In the genomic region with DNA sequence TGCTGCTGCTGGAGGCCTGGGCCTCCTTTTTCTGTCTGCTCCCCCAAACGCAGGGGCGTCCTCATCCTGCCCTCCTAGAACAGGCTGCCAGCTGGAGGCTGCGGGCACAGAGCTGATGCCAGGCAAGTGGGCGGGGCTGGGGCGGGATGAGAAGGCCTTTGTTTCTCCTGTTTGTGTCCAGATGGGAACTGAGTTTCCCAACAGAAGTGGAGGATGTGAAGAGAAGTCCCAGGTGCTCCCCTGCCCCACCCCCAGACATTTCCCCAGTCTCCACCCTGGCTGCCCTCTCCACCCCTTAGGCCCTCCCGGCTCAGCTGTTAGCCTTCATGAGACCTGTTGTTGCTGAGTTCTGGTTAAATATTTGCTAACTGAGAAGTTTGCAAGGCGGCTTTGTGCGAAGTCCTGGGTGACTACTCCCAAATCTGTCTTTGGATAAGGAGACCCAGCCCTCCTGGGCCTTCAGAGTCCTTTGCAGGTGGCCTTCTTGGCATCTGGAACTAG, we compare ENCODE assay signal across 8 mouse cellular contexts. TPM values are rescaled to one million over a fixed set of nuclear protein-coding genes. Genes with fewer than 3 reads are reported as not detected.
DNase-seq lines count a peak whose midpoint lies in the region; ATAC-seq lines count a peak whose summit lies in the region.

No protein-coding gene starts in this region.

- no peak overlapping the region for H3K4me2 ChIP-seq in hindbrain, embryonic 11.5 days (replicated peaks; ENCODE audit: low read depth, low read length)
- H3K4me2 ChIP-seq in neural tube, embryonic 13.5 days: no peak overlapping the region

- no peak for ATAC-seq in hindbrain, embryonic 11.5 days (ENCODE audit: low FRiP score)
- ATAC-seq in neural tube, embryonic 13.5 days (ENCODE audit: low read depth): no peak
- ATAC-seq in inflammation-experienced regulatory T-cells, adult 6 months: no peak

- peak overlapping the region; percentile 64 for H3K27ac ChIP-seq in hindbrain, embryonic 10.5 days
- no peak overlapping the region; the same call in 1 of the 2 replicates for H3K27ac ChIP-seq in hindbrain, embryonic 11.5 days (ENCODE audit: low read depth, low read length)
- peak overlapping the region; percentile 69 for H3K27ac ChIP-seq in neural tube, embryonic 13.5 days (replicated peaks)

- intact Hi-C loops in left cerebral cortex, postnatal 14 days (cut with DNase I): no loop called here

- no peaks in the 10 kb centered on the region for H3K9me3 ChIP-seq in hindbrain, embryonic 10.5 days
- H3K9me3 ChIP-seq in hindbrain, embryonic 11.5 days (ENCODE audit: control insufficient read depth, low read length): no peaks in the 10 kb centered on the region
- no peaks in the 10 kb centered on the region for H3K9me3 ChIP-seq in neural tube, embryonic 13.5 days

- DNase-seq in hindbrain, embryonic 10.5 days (ENCODE audit: low spot score): no peak
- DNase-seq in hindbrain, embryonic 11.5 days (ENCODE audit: low spot score): no peak
- peak; percentile 79 for DNase-seq in fibroblast of lung, adult 2 months (ENCODE audit: low read depth)
- DNase-seq in kidney, postnatal 25 days: peak; percentile 55 to 83
- DNase-seq in left cerebral cortex, adult 11 months (ENCODE audit: low spot score): no peak
- DNase-seq in left cerebral cortex, postnatal 14 days (ENCODE audit: low spot score in 2 of 2): no peak

- peaks cover 45% of the 10 kb centered on the region for H3K4me1 ChIP-seq in hindbrain, embryonic 10.5 days (replicated peaks)
- H3K4me1 ChIP-seq in hindbrain, embryonic 11.5 days (replicated peaks; ENCODE audit: control insufficient read depth, insufficient read depth, low read length): peaks cover 9% of the 10 kb centered on the region; the same call in 1 of the 2 replicates
- peaks cover 43% of the 10 kb centered on the region for H3K4me1 ChIP-seq in neural tube, embryonic 13.5 days (replicated peaks)

- no peak overlapping the region for H3K9ac ChIP-seq in hindbrain, embryonic 11.5 days (ENCODE audit: low read depth, low read length)
- H3K9ac ChIP-seq in neural tube, embryonic 13.5 days: 0 out of 2 replicates have a peak overlapping the region, but pooled peaks have one; percentile 23

- no peak overlapping the region for H3K4me3 ChIP-seq in hindbrain, embryonic 10.5 days
- no peak overlapping the region for H3K4me3 ChIP-seq in hindbrain, embryonic 11.5 days (ENCODE audit: low read depth, low read length)
- H3K4me3 ChIP-seq in neural tube, embryonic 13.5 days: no peak overlapping the region

- H3K36me3 ChIP-seq in hindbrain, embryonic 10.5 days: peaks cover 20% of the 10 kb centered on the region
- no peaks in the 10 kb centered on the region for H3K36me3 ChIP-seq in hindbrain, embryonic 11.5 days (ENCODE audit: control insufficient read depth, insufficient read depth, low read length)
- 0 out of 2 replicates have a peak, but pooled peaks cover 5% of the 10 kb centered on the region for H3K36me3 ChIP-seq in neural tube, embryonic 13.5 days

- no peaks in the 10 kb centered on the region for H3K27me3 ChIP-seq in hindbrain, embryonic 10.5 days (ENCODE audit: insufficient read depth, poor library complexity, severe bottlenecking)
- H3K27me3 ChIP-seq in hindbrain, embryonic 11.5 days (ENCODE audit: control insufficient read depth, insufficient read depth, low read length): no peaks in the 10 kb centered on the region
- no peaks in the 10 kb centered on the region for H3K27me3 ChIP-seq in neural tube, embryonic 13.5 days

- 43% methylated on average over 8 of the region's 8 CpGs for WGBS in hindbrain, embryonic 10.5 days
- 29% methylated on average over 6 of the region's 8 CpGs for WGBS in hindbrain, embryonic 11.5 days
- WGBS in neural tube, embryonic 13.5 days: 26% methylated on average over 8 of the region's 8 CpGs

RNA-seq across cellular contexts. Expression of a gene that starts 19.7 kb away (rescaled TPM):
- polyA plus RNA-seq in hindbrain, embryonic 10.5 days (2016; fragmentation: Nextera tagmentation; extraction: Ambion mirVana): 34.3 and 36.1 TPM in 2 replicates
- 11.6 and 13.1 TPM in 2 replicates for polyA plus RNA-seq in hindbrain, embryonic 11.5 days (2014; fragmentation: Nextera tagmentation; extraction: Ambion mirVana)
- 35.9 and 37.3 TPM in 2 replicates for polyA plus RNA-seq in neural tube, embryonic 13.5 days (2015; fragmentation: Nextera tagmentation; extraction: Ambion mirVana)
- 1 to 10 TPM in 1 of 3 experiments, under 1 TPM in 2; 0.15 to 3.2 (median 0.90) TPM for polyA plus RNA-seq in inflammation-experienced regulatory T-cells, adult 6 months (2017; shearing (Covaris generic))
- 10 to 100 TPM; 20.0 to 21.0 TPM for total RNA-seq in left cerebral cortex, postnatal 14 days (2021)

RNA-seq across cellular contexts. Expression of a gene that starts 48.6 kb away (rescaled TPM):
- 40.1 and 63.3 TPM in 2 replicates for polyA plus RNA-seq in hindbrain, embryonic 10.5 days (2016; fragmentation: Nextera tagmentation; extraction: Ambion mirVana)
- polyA plus RNA-seq in hindbrain, embryonic 11.5 days (2014; fragmentation: Nextera tagmentation; extraction: Ambion mirVana): 62.8 and 64.7 TPM in 2 replicates
- 192 and 198 TPM in 2 replicates for polyA plus RNA-seq in neural tube, embryonic 13.5 days (2015; fragmentation: Nextera tagmentation; extraction: Ambion mirVana)
- 1 to 10 TPM; 2.3 to 6.1 (median 5.0) TPM for polyA plus RNA-seq in inflammation-experienced regulatory T-cells, adult 6 months (2017; shearing (Covaris generic))
- total RNA-seq in left cerebral cortex, postnatal 14 days (2021): 1,000 to 10,000 TPM; 1,032 to 1,038 TPM

Comparison
In these comparisons a context has a peak if more than half of its experiments do, and no peak if none do; other contexts are left out.
1. DNase-seq: peak in fibroblast of lung, adult 2 months (single experiment) and kidney, postnatal 25 days (2 of 2); none in hindbrain, embryonic 10.5 days (single experiment), hindbrain, embryonic 11.5 days (single experiment), left cerebral cortex, adult 11 months (single experiment) and left cerebral cortex, postnatal 14 days (0 of 2).